Mouse (Mus musculus) adrenal gland, adult 2 months (tissue): Measurements from ENCODE around the gene Atr. TPM values are rescaled to one million over a fixed set of nuclear protein-coding genes. Genes with fewer than 3 reads are reported as not detected.
"Not testable (repeated sequence)": the region's sequence is repeated elsewhere in the genome, so short reads cannot be mapped to it uniquely, and the experiment has no call there.

Source experiments
- DNase-seq: peaks from one replicate; pipeline ENCODE4 v3.0.0; 2021
- polyA plus RNA-seq: library from polyadenylated mRNA; depleted of rRNA; stranded (reverse); fragments of >200 nt; gene quantifications from 2 replicates; pipeline ENCODE4 v1.2.3, GENCODE M21; 2012; rRNA removed
- total RNA-seq, 2 experiments: library from RNA; stranded (reverse); gene quantifications; 2 replicates each; pipeline ENCODE4 v1.2.3; 2021

The Atr gene
- total and polyA plus RNA-seq, 3 experiments = 0.65 to 14.2 (median 12.0) TPM

DNA sequence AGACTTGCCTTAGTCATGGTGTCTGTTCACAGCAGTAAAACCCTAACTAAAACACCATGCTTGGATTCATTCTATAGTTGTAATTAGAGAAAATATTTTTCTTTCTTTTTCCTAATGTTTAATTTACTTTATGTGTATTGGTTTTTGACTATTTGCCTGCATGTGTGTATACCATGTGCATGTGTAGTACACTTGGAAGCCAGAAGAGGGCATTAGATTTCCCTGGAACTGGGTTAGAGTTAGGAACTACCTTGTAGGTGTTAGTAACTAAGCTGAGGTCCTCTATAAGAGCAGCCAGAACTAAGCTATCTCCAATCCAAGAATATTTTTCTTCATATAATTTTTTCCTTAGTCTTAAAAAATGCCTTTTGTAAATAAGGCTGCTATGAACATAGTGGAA, 75.5 kb downstream of the Atr start:
- DNase-seq = no peak

DNA sequence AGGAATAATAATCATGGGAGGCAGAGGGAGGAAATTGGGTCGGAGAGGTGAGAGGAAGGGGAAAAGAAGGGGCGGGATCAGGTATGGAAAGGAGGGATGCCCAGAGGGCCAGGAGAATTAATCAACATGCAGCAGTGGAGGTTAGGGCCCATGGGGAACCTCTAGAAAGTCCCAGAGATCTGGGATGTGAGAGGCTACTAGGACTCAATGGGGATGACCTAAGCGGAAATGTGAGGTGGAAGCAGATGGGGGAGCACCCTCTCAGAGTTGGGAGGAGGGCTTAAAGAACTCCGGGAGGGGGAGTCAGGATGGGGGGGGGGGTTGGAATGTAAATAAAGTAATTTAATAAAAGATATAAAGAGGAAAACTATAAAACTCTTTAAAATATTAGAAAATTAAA, 96.3 kb downstream of the Atr start:
- DNase-seq = no peak

GRCm38 (mm10) chr9:95954226-95954584, 96.8 kb downstream of the Atr start:
- no peak for DNase-seq

GRCm38 (mm10) chr9:95954585-95955461, 97.4 kb downstream of the Atr start, which contains the start of gene Xrn1:
Xrn1 (plus strand) TSS chr9:95954760.
- peak; percentile 96 for DNase-seq

DNA sequence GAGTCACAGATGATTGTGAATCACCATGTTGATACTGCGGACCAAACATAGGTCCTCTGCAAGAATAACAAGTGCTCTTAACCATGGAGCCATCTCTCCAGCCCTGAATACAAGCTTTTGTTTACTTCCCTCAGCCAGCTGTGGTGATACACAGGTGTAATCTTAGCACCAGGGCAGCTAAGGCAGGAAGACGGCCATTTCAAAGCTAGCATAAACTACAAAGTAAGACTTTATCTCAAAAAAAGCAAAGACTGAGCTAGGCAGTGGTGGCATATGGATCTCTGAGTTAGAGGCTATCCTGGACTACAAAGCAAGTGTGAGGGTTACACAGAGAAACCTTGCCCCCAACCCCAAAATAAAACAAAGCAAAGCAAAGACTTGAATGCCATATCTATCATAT, 100.2 kb downstream of the Atr start:
- DNase-seq = no peak

DNA sequence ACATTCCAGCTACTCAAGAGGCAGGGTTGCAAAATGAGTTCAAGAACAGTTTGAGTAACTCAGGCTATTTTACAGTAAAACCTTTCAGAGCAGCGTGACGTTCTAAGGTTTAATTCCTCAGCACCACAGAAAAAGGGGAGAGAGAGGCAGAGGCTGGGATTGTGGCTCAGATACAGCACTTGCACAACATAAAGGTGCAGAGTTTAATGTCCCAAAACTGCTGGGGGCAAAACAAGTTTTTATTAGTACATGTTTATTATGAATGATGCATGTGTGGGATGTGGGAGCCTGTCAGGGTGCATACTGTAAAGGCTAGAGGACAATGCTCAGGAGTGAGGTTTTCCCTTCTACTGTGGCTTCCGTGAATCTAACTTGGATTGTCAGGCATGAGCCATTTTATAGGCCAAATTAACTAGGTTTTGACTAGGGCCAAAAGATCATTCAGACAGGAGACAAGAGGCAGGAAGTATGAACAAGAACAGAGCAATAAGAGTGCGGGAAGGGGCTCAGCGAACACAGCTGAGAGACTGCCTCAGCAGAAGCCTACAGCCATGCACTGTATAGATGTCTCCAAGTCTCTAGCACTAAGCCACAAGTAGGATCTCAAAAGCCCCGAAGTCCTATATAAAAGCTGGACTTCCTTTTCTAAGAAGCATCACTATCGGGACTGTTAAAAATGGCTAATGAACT, 100.8 kb downstream of the Atr start:
- no peak for DNase-seq

DNA sequence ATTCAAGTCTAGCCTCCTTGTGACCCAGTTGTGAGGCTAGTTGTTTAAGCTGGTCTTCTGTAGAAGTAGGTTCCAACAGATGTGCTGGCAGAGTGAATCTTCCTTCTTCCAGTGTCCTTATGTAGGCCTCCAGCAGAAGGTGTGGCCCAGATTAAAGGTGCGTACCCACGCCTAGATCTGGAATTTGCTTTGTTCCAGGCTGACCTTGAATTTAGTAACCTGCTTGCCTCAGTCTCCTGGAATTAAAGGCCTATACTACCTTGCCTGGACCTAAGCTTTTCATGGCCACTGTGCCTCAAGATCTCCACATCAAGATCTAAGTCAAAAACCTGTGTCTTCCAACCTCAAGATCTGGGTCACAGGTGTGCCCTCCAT, 101.3 kb downstream of the Atr start:
- not testable (repeated sequence) for DNase-seq

GRCm38 (mm10) chr9:95959246-95959645, 101.8 kb downstream of the Atr start:
- DNase-seq = no peak

DNA sequence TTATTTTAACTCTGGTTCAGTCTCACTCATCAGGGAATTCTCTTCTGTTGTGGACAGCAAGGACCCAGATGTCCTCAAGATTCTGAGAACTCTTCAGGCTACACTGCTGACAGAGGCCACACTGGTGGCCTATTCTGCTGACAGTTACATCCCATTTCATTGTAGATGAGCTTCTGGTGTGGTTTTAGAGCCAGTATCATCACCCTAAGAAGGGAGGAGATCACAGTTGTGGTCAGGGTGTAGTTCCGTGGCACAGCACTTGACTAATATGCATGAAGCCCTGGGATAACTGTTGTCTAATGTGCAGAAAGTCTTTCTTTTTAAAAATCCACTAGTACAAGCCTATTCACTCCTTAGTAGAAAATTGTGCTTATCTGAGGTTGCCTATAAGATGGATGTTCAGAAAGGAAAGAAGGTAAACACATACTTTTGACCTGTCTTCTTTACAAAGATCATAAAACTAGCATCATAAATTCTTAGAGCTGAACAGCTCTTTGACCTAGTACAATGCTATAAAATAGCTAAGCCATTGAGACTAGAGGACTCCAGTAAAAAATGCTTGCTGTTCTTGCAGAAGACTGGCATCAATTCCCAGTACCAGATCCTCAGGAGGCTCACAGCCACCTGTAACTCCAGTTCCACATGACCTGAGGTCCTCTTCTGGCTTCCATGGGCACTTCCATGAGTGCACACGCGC, 102.5 kb downstream of the Atr start:
- no peak for DNase-seq

GRCm38 (mm10) chr9:95961058-95961457, 103.7 kb downstream of the Atr start:
- no peak for DNase-seq

DNA sequence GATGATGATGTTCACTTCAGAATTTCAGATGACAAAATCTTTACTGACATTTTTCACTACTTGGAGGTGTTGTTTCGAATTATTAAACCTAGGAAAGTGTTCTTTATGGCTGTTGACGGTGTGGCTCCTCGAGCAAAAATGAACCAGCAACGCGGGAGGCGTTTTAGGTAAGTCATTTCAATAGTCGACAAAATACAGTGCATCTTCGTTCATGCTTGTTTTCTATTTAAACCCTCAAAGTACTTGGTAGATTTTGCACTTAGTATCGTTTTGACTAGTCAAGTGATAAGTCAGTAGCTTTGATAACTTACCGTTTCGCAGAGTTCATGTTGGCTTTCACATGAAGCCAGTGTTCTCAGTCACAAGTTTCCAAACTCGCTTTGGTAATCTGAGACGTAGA, 106.6 kb downstream of the Atr start:
- no peak for DNase-seq

- DNase-seq = no peak
Measured at GRCm38 (mm10) chr9:95978279-95978678, 120.9 kb downstream of the Atr start.

GRCm38 (mm10) chr9:95979896-95980295, 122.5 kb downstream of the Atr start:
- DNase-seq = no peak

DNA sequence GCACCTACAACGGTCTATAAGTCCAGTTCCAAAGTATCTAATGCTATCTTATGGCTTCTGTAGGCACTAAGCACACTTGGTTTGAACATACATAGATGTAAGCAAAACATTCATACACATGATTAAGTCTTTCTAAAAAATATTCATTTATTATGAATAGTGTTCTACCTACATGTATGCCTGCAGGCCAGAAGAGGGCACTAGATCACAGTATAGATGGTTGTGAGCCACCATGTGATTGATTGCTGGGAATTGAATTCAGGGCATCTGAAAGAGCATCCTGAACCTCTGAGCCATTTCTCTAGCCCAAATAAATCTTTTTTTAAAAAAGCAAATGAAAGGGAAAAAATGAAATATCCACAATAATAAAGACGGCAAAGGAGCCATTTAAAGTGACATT, 134.9 kb downstream of the Atr start:
- DNase-seq = no peak

Other genes with a start within 250 kb of the Atr start
- gene Pcolce2, start 220.0 kb upstream of the Atr start, total RNA-seq = 1 to 10 TPM; 5.6 to 8.0 TPM
- gene Pcolce2, start 220.0 kb upstream of the Atr start, polyA plus RNA-seq = 0.18 and 0.34 TPM in 2 replicates
- 1 to 10 TPM; 3.5 to 4.1 TPM for gene Trpc1, start 107.2 kb upstream of the Atr start, total RNA-seq
- gene Trpc1, start 107.2 kb upstream of the Atr start, polyA plus RNA-seq = 3.3 and 8.7 TPM in 2 replicates
- 1 to 10 TPM; 4.9 to 5.5 TPM for gene Pls1, start 12.3 kb upstream of the Atr start, total RNA-seq
- gene Pls1, start 12.3 kb upstream of the Atr start, polyA plus RNA-seq = 0.02 TPM in 1 of 2 replicates, not detected in the other
- gene Xrn1, start 97.2 kb downstream of the Atr start, total RNA-seq = 10 to 100 TPM; 19.5 to 20.7 TPM
- 0.98 and 1.2 TPM in 2 replicates for gene Xrn1, start 97.2 kb downstream of the Atr start, polyA plus RNA-seq